Mouse (Mus musculus) midbrain, embryonic 14.5 days (tissue): Measurements from ENCODE around the gene Aktip. TPM values are rescaled to one million over a fixed set of nuclear protein-coding genes. Genes with fewer than 3 reads are reported as not detected.

ENCODE experiments used
- ATAC-seq: fragments of 200-750 bp; cut with Nextera tagmentation; 2 replicates; pipeline ENCODE4 v1.8.0; 2017; ENCODE audit warnings: moderate number of reproducible peaks, moderate library complexity; ENCODE audit not compliant: low FRiP score, low TSS enrichment
- DNase-seq: peaks from one replicate; pipeline ENCODE4 v3.0.0-alpha.2; 2015
- H3K27ac ChIP-seq: fragments of 300-500 bp; sonication (generic); replicated peaks from 2 replicates; pipeline ENCODE4 v1.5.1; 2014; ENCODE audit warnings: mild to moderate bottlenecking, low read depth, low read length, moderate library complexity
- H3K27me3 ChIP-seq: fragments of 300-500 bp; sonication (generic); 2 replicates; pipeline ENCODE4 v1.6.1; 2014; ENCODE audit warnings: low read length, control low read depth, mixed read lengths; ENCODE audit not compliant: control insufficient read depth, insufficient read depth
- H3K36me3 ChIP-seq: fragments of 300-500 bp; sonication (generic); 2 replicates; pipeline ENCODE4 v1.6.1; 2014; ENCODE audit warnings: low read length, control low read depth; ENCODE audit not compliant: control insufficient read depth, insufficient read depth
- H3K4me1 ChIP-seq: fragments of 300-500 bp; sonication (generic); 2 replicates; pipeline ENCODE4 v1.6.1; 2014; ENCODE audit warnings: mild to moderate bottlenecking, antibody characterized with exemption, low read length, control low read depth; ENCODE audit not compliant: control insufficient read depth, insufficient read depth
- H3K4me2 ChIP-seq: fragments of 300-500 bp; sonication (generic); 2 replicates; pipeline ENCODE4 v1.6.1; 2014; ENCODE audit warnings: mild to moderate bottlenecking, low read length, moderate library complexity
- H3K4me3 ChIP-seq: fragments of 300-500 bp; sonication (generic); replicated peaks from 2 replicates; pipeline ENCODE4 v1.5.1; 2014; ENCODE audit warnings: low read depth, low read length
- H3K9ac ChIP-seq: fragments of 300-500 bp; sonication (generic); replicated peaks from 2 replicates; pipeline ENCODE4 v1.6.1; 2014; ENCODE audit warnings: mild to moderate bottlenecking, low read length, moderate library complexity
- H3K9me3 ChIP-seq: fragments of 300-500 bp; sonication (generic); 2 replicates; pipeline ENCODE4 v1.6.1; 2016; ENCODE audit warnings: low read length, control low read depth, mixed read lengths; ENCODE audit not compliant: control insufficient read depth
- WGBS: fragments of 180-500 bp; shearing (Covaris S2); extraction: QIAGEN DNeasy Blood & Tissue Kit; methylation state at CpG from one replicate; pipeline ENCODE4 v1.1.7; 2014; 5-methylcytosine and 5-hydroxymethylcytosine counted together
- polyA plus RNA-seq: library from polyadenylated mRNA; unstranded; fragments of >200 nt; fragmentation: Nextera tagmentation; extraction: Ambion mirVana; gene quantifications from 2 replicates; pipeline ENCODE4 v1.2.1, GENCODE M21; 2014

Aktip gene
- polyA plus RNA-seq, 1 experiment from 2014 or later, result 143 TPM

DNA sequence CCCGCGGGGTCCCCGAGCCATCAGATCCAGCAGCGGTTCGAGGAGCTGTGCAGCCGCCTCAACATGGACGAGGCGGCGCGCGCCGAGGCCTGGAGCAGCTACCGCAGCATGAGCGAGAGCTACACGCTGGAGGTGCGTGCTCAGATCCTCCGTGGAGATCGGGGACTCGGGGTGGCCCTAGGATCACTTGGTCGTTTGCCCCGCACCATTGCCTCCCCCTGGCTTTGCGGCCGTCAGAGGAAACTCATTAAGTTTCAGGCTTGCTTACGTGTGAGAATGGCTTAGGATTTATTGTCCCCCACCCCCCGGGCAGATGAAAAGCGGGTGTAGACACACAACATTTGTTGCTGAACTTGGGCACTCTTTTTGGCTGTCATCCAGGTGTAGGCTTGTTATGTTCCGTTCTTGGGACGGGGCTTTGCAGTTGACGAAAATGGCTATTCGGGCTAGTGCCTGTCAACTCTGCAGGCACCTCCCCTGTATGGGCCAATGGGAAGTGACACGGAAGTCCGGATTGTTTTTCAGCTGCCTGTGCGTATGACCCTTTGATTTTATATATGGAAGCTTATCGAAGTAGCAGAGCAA lies 129.4 kb downstream of the Aktip start:
- H3K36me3 ChIP-seq, result peaks cover 3% of the 10 kb centered on the region; the same call in 1 of the 2 replicates
- ATAC-seq, result peak; percentile 76
- H3K4me2 ChIP-seq, result peak overlapping the region; percentile 70
- H3K9me3 ChIP-seq, result no peaks in the 10 kb centered on the region
- no peaks in the 10 kb centered on the region for H3K27me3 ChIP-seq
- peak; percentile 76 for DNase-seq
- WGBS, result under 1% methylated on average over 34 of the region's 34 CpGs
- H3K9ac ChIP-seq, result peak overlapping the region; percentile 68
- peaks cover 13% of the 10 kb centered on the region for H3K4me1 ChIP-seq
- peak overlapping the region; percentile 80 for H3K27ac ChIP-seq
- H3K4me3 ChIP-seq, result peak overlapping the region; percentile 86

DNA sequence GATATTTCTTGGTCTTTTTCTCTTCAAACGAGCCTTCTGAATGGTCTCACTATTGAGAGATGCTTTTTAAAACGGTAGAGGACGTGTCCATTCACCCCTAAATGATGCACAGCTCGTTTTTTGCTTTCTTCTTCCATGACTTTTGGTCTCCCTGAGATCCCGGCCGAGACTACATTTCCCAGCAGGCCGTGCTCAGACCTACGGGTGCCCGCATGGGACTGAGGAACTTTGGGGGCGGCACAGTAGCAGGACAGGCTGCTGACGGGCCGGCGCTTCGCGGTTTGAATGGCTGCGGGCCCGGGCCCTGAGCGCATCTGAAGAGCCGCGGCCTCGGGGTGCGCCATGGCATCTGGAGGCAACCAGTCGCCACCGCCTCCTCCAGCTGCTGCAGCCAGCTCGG lies 129.9 kb downstream of the Aktip start, which contains the start of gene Rbl2:
Rbl2 (plus strand) TSS at position 224 of the 400 bp plus-strand sequence.
- Histone ChIP-seq H3K4me2 (peak within 1 kb of the TSS; percentile 70), H3K27me3 (no peaks in the 10 kb centered on the region), H3K36me3 (peaks cover 3% of the 10 kb centered on the region; the same call in 1 of the 2 replicates), H3K27ac (peak within 1 kb of the TSS; percentile 80), H3K4me1 (peaks cover 13% of the 10 kb centered on the region), H3K9me3 (no peaks in the 10 kb centered on the region), H3K4me3 (peak within 1 kb of the TSS; percentile 86), H3K9ac (peak within 1 kb of the TSS; percentile 68)
- peak; percentile 97 for DNase-seq
- under 1% methylated on average over 25 of the region's 25 CpGs for WGBS
- ATAC-seq, result peak; percentile 97

- no peaks in the 10 kb centered on the region for H3K36me3 ChIP-seq
- peak overlapping the region; percentile 70 for H3K4me2 ChIP-seq
- no peaks in the 10 kb centered on the region for H3K9me3 ChIP-seq
- H3K27me3 ChIP-seq, result no peaks in the 10 kb centered on the region
- H3K27ac ChIP-seq, result no peak overlapping the region
- peaks cover 13% of the 10 kb centered on the region for H3K4me1 ChIP-seq
- DNase-seq, result no peak
- 6% methylated on average over 10 of the region's 10 CpGs for WGBS
- peak overlapping the region; percentile 86 for H3K4me3 ChIP-seq
- H3K9ac ChIP-seq, result peak overlapping the region; percentile 68
- ATAC-seq, result peak; percentile 25; the same call in 1 of the 2 replicates
These were observed 130.4 kb downstream of the Aktip start for GRCm38 (mm10) chr8:91069407-91069806.

- DNase-seq (no peak), ATAC-seq (no peak)
- H3K9me3 ChIP-seq, result no peaks in the 10 kb centered on the region
- WGBS, result 78% methylated on average over 4 of the region's 4 CpGs
- H3K27me3 ChIP-seq, result no peaks in the 10 kb centered on the region
- no peak overlapping the region for H3K4me2 ChIP-seq
- no peak overlapping the region for H3K9ac ChIP-seq
- H3K36me3 ChIP-seq, result no peaks in the 10 kb centered on the region
- no peak overlapping the region for H3K4me3 ChIP-seq
- H3K27ac ChIP-seq, result no peak overlapping the region
- H3K4me1 ChIP-seq, result no peaks in the 10 kb centered on the region
These were observed 134.6 kb downstream of the Aktip start for GRCm38 (mm10) chr8:91065179-91065578.

Other genes starting within 250 kb of the Aktip start
- 16.7 and 23.8 TPM in 2 replicates for gene Rbl2, start 129.9 kb downstream of the Aktip start, polyA plus RNA-seq
- 13.7 and 18.8 TPM in 2 replicates for gene Rpgrip1l, start 113.3 kb upstream of the Aktip start, polyA plus RNA-seq
- gene Fto, start 113.5 kb upstream of the Aktip start, polyA plus RNA-seq, result 105 and 161 TPM in 2 replicates